Mouse (Mus musculus) urinary bladder, adult 18-20 months (tissue): ENCODE measurements at regions not wholly inside any gene's neighbourhood (a gene's known extent, or its start where the extent isn't known, plus 50 kb on each side); places are given as distances from the start of the nearest gene placed in this dataset.
A peak's percentile ranks its signal among the peaks of the same experiment; 100 is the strongest.

Experiments used
- DNase-seq, 2 experiments: peaks; one replicate each; pipeline ENCODE4 v3.0.0; 2022; ENCODE audit warnings: low spot score in 2 of 2, mixed read lengths in 2 of 2

DNA sequence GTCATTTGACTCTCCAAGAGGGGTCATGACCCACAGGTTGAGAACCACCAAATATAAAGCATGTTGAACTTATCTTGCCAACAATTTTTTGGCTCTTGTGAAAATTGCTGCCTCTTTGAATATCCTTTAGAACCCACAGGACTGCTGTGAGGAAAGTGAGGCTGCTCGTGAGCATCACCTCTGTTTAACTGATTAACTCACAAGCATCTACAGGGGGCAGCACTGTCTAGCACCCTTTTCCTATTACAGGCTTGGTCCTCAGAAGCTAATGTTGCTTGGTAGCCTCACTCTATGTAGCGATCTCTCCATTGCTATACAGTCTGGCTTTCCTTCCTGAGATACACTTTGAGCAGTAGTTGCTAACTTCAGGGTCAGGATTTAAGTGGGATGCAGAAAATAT is 522.4 kb upstream of the Adam24 start:
- no peak for DNase-seq

DNA sequence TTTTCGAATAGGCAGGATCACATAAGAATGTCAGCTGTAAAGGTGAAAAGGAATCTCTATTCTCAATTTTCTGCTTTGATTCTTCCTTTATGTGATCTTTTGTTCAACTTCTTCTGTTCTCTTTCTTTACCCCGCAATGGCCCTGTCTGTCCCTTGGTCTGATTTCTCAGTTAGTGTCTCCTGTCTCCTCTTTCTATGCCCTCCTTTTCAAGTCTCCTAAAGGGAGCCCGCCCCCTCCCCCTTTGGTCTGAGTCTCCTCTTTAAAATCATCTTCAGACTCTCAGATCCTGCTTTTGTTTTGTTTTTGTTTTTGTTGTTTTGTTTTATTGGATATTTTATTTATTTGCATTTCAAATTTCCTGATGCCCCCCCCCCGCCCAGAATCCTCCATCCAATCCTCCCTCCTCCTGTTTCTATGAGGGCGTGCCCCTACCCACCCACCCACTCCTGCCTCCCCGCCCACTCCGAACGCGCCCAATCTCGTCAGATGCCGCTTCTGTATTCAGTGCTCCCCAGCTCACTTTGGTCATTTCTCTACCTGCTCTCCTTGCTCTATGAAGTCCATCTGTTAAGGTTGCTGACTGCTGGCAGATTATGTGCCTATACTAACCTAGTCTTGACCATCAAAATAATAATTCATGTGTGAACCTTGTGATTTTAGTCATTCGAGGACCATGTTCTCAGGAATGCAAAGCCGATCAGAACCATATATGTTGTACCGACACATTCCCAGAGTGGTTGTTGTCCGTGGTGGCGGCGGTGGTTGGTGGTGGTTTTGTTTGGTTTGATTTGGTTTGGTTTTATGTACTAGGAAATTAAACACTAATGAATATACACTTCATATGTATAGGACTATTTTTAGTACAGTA is 487.9 kb upstream of the Adam24 start:
- DNase-seq = no peak

DNA sequence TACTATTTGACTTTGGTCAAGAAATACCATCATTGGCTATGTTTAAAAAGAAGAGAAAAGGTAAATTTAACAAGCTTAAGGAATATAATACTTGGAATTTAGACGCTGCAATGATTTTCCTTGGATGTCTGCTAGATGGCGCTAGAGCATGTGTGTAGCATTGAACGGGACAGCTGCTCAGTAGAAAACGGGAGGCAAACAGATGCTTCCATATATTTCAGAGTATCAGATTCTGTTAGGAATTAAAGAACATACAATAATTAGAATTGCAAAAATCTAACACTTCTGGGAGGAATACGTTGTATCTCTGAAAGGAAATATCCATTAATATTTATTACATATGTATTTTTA is 487.3 kb upstream of the Adam24 start:
- peak in 1 of 2 experiments; percentile 6 for DNase-seq

DNA sequence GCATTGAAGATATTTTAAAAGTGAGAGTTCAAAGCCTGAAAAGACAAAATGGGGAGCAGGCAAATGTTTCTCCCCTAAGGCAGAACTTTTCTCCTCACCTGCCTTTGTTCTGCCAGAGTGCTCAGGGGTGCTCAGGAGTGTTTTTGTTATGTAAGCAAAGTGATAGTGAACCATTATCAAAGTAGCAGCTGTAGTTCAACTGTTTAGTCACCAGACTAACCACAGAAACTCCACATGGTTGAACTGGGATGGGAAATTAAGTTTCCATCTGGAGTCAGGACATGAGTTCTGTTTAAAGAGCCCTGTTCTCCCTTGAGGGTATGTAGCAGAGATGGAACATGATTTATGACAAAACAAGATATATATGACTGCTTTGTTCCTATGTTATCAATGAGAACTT is 482.6 kb upstream of the Adam24 start:
- no peak for DNase-seq

DNA sequence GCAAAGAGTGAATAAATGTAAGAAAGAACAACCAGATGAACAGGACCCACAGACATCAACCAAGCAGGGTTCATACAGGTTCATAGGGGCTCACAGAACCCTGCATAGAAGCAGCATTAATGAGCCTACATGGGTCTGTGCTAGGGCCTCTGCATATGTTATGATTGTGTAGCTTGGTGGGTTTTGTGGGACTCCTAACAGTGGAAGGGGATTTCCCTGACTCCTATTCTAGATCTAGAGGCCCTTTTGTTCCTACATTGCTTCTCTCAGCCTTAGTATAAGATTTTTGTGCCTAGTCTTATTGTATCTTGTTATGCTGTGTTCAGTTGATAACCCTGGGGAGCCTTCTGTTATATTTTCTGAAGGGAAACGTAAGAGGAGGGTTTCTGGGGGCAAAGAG is 481.7 kb upstream of the Adam24 start:
- no peak for DNase-seq

DNA sequence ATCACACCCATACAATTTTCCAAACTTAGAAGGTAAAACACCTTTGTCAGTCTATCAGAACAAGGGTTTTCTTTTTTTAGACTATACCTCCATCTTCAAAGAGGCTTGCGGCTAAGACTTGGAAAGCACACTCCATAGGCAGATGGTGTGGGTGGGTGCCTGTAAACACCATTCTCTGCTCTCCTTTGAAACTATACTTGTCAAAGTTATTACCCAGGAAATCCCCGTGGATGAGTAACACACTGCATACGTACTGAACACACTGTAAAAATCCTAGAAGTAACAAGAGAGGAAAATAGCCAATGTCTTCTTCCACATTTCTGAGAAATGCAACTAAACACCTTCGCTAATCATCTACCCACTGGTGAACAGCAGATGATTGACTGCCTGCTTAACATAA is 464.0 kb upstream of the Adam24 start:
- no peak for DNase-seq

DNA sequence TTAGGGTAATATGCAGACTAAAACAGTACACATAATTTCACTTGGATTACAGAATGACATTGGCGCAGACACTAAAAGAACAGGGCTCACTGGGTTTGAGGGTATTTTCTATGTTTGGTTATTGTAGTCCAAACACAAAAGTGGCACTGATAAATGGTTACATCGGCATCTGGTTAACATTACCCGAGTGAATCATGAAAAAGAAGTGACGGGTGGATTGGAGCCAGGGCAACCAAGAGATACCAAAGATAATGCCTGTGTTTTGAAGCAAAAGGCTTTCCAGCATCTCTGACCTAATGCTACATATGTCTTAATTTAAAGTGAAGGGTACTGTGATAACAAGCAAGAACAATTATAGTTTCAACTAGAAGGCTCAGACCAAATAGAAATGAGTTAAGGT is 451.4 kb upstream of the Adam24 start:
- DNase-seq = no peak

DNA sequence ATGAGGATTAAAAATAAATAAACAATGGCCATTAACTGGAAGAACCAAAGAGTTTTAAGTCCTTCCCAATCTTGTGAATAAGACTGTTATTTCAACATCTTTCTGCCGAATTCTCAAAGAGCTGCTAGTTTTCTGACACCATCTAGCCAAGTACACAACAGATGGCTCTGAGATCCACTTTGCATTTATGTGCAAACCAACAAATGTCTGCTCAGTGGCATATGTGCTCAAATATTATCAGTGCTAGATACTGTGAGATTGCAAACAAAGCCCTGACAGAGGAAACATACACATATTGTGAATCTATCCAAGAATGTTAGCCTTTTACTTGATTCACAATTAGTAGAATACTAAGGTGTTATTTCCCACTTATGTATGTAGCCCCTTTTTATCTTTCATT is 447.6 kb upstream of the Adam24 start:
- no peak for DNase-seq
